In genomic region chr14:57554434-57554833, GRCm38 (mm10) we compare ENCODE assay signal across 24 mouse cellular contexts. TPM values are rescaled to one million over a fixed set of nuclear protein-coding genes. Genes with fewer than 3 reads are reported as not detected.
A peak's percentile ranks its signal among the peaks of the same experiment; 100 is the strongest.
DNase-seq lines count a peak whose midpoint lies in the region; ATAC-seq and TF ChIP-seq lines count a peak whose summit lies in the region.
"Had no signal": no experiment of that assay in that cellular context is flagged by ENCODE, and none has a peak within 500 bp of the region (broad histone marks: within the 10 kb centered on the region; RNA-seq: fewer than 3 reads in every experiment).

No protein-coding gene starts in this region.

- no peak for TF ChIP-seq EP300 in lung, postnatal 0 days (IDR thresholded peaks at IDR 0.05)

- H3K9ac ChIP-seq in forebrain, embryonic 11.5 days (ENCODE audit: low read length), result no peak overlapping the region
- H3K9ac ChIP-seq in forebrain, embryonic 15.5 days (replicated peaks), result no peak overlapping the region
- no peak overlapping the region for H3K9ac ChIP-seq in lung, postnatal 0 days (replicated peaks; ENCODE audit: low read depth)
- H3K9ac ChIP-seq: embryonic facial prominence, embryonic 12.5 days; embryonic facial prominence, embryonic 15.5 days; forebrain, embryonic 12.5 days; hindbrain, embryonic 12.5 days; hindbrain, embryonic 15.5 days had no signal

- TF ChIP-seq CTCF in spleen, adult 2 months (IDR thresholded peaks at IDR 0.05; ENCODE audit: extremely low read depth, insufficient read depth, insufficient read length, insufficient replicate concordance), result no peak
- no peak for TF ChIP-seq CTCF in lung, postnatal 0 days (IDR thresholded peaks at IDR 0.05)

- 87% methylated on average over 5 of the region's 5 CpGs for WGBS in forebrain, embryonic 11.5 days
- WGBS in forebrain, embryonic 15.5 days, result 93% methylated on average over 5 of the region's 5 CpGs
- 50% methylated on average over 5 of the region's 5 CpGs for WGBS in spleen, adult 2 months
- WGBS in lung, postnatal 0 days, result 91% methylated on average over 5 of the region's 5 CpGs

- H3K27ac ChIP-seq in forebrain, embryonic 11.5 days (ENCODE audit: low read depth, low read length), result no peak overlapping the region
- no peak overlapping the region for H3K27ac ChIP-seq in forebrain, embryonic 15.5 days (replicated peaks)
- peak overlapping the region; percentile 7 for H3K27ac ChIP-seq in spleen, adult 2 months (ENCODE audit: insufficient read depth, low read length)
- no peak overlapping the region for H3K27ac ChIP-seq in lung, postnatal 0 days (ENCODE audit: low read length)
- H3K27ac ChIP-seq: embryonic facial prominence, embryonic 12.5 days; embryonic facial prominence, embryonic 15.5 days; forebrain, embryonic 12.5 days; heart, adult 2 months; heart, embryonic 10.5 days; hindbrain, embryonic 12.5 days; hindbrain, embryonic 15.5 days had no signal

- H3K27me3 ChIP-seq in forebrain, embryonic 11.5 days (ENCODE audit: control insufficient read depth, insufficient read depth, low read length), result no peaks in the 10 kb centered on the region
- no peaks in the 10 kb centered on the region for H3K27me3 ChIP-seq in forebrain, embryonic 15.5 days
- no peaks in the 10 kb centered on the region for H3K27me3 ChIP-seq in spleen, adult 2 months (ENCODE audit: control insufficient read depth, insufficient read depth, low read length)
- no peaks in the 10 kb centered on the region for H3K27me3 ChIP-seq in lung, postnatal 0 days (replicated peaks; ENCODE audit: insufficient read depth, low read length)
- H3K27me3 ChIP-seq: embryonic facial prominence, embryonic 12.5 days; embryonic facial prominence, embryonic 15.5 days; forebrain, embryonic 12.5 days; hindbrain, embryonic 12.5 days; hindbrain, embryonic 15.5 days had no signal

- no peak for ATAC-seq in forebrain, embryonic 11.5 days (replicated peaks; ENCODE audit: low FRiP score)
- ATAC-seq in forebrain, embryonic 15.5 days (replicated peaks), result no peak
- peak; percentile 16; the same call in 1 of the 2 replicates for ATAC-seq in neutrophil, adult 5-6 weeks (ENCODE audit: extremely low read depth, insufficient number of reproducible peaks, low FRiP score, poor library complexity, severe bottlenecking)
- ATAC-seq in lung, postnatal 0 days, result no peak
- ATAC-seq: forebrain, embryonic 16.5 days had no signal

- H3K4me2 ChIP-seq in forebrain, embryonic 11.5 days (ENCODE audit: low read depth, low read length, severe bottlenecking), result no peak overlapping the region
- no peak overlapping the region for H3K4me2 ChIP-seq in forebrain, embryonic 15.5 days (replicated peaks)
- H3K4me2 ChIP-seq in lung, postnatal 0 days (replicated peaks; ENCODE audit: low read depth, low read length), result no peak overlapping the region
- H3K4me2 ChIP-seq: embryonic facial prominence, embryonic 12.5 days; embryonic facial prominence, embryonic 15.5 days; forebrain, embryonic 12.5 days; hindbrain, embryonic 12.5 days; hindbrain, embryonic 15.5 days had no signal

- no peak overlapping the region for H3K4me3 ChIP-seq in forebrain, embryonic 11.5 days (ENCODE audit: low read depth, low read length)
- no peak overlapping the region for H3K4me3 ChIP-seq in forebrain, embryonic 15.5 days
- no peak overlapping the region for H3K4me3 ChIP-seq in spleen, adult 2 months (ENCODE audit: extremely low read depth, insufficient read depth, insufficient read length)
- H3K4me3 ChIP-seq in lung, postnatal 0 days (ENCODE audit: low read depth, low read length), result no peak overlapping the region
- H3K4me3 ChIP-seq: embryonic facial prominence, embryonic 12.5 days; embryonic facial prominence, embryonic 15.5 days; forebrain, embryonic 12.5 days; heart, adult 2 months; heart, embryonic 10.5 days; hindbrain, embryonic 12.5 days; hindbrain, embryonic 15.5 days had no signal

- H3K4me1 ChIP-seq in forebrain, embryonic 11.5 days (replicated peaks; ENCODE audit: control insufficient read depth, insufficient read depth, low read length), result no peaks in the 10 kb centered on the region
- H3K4me1 ChIP-seq in forebrain, embryonic 15.5 days, result no peaks in the 10 kb centered on the region
- no peaks in the 10 kb centered on the region for H3K4me1 ChIP-seq in spleen, adult 2 months (ENCODE audit: control insufficient read depth, insufficient read depth, insufficient read length)
- no peaks in the 10 kb centered on the region for H3K4me1 ChIP-seq in lung, postnatal 0 days (ENCODE audit: insufficient read depth, low read depth, low read length)
- H3K4me1 ChIP-seq: embryonic facial prominence, embryonic 12.5 days; embryonic facial prominence, embryonic 15.5 days; forebrain, embryonic 12.5 days; heart, embryonic 10.5 days; hindbrain, embryonic 12.5 days; hindbrain, embryonic 15.5 days had no signal

- H3K9me3 ChIP-seq in forebrain, embryonic 11.5 days (ENCODE audit: control insufficient read depth, low read length), result no peaks in the 10 kb centered on the region
- H3K9me3 ChIP-seq in forebrain, embryonic 15.5 days, result no peaks in the 10 kb centered on the region
- no peaks in the 10 kb centered on the region for H3K9me3 ChIP-seq in lung, postnatal 0 days (ENCODE audit: low read length)
- H3K9me3 ChIP-seq: embryonic facial prominence, embryonic 12.5 days; embryonic facial prominence, embryonic 15.5 days; forebrain, embryonic 12.5 days; heart, embryonic 10.5 days; hindbrain, embryonic 12.5 days; hindbrain, embryonic 15.5 days had no signal

- no peak for TF ChIP-seq POLR2A in spleen, adult 2 months (IDR thresholded peaks at IDR 0.05; ENCODE audit: low read depth, low read length)

- H3K36me3 ChIP-seq in forebrain, embryonic 11.5 days (ENCODE audit: control insufficient read depth, insufficient read depth, low read length), result no peaks in the 10 kb centered on the region
- H3K36me3 ChIP-seq in forebrain, embryonic 15.5 days, result 0 out of 2 replicates have a peak, but pooled peaks cover 3% of the 10 kb centered on the region
- H3K36me3 ChIP-seq in spleen, adult 2 months (ENCODE audit: control insufficient read depth, insufficient read depth, low read length), result peaks cover under 1% of the 10 kb centered on the region; the same call in 1 of the 2 replicates
- H3K36me3 ChIP-seq in lung, postnatal 0 days (ENCODE audit: insufficient read depth, low read length), result peaks cover 6% of the 10 kb centered on the region

- DNase-seq in forebrain, embryonic 11.5 days (ENCODE audit: low spot score), result peak; percentile 32
- no peak for DNase-seq in spleen, adult 2 months (ENCODE audit: low read depth in 1 of 2, low spot score in 2 of 2)
- DNase-seq in spleen, postnatal 10 days (ENCODE audit: low spot score in 2 of 2), result no peak
- DNase-seq in liver, result no peak
- DNase-seq in lung, postnatal 0 days (ENCODE audit: low spot score), result no peak
- DNase-seq: adrenal gland, postnatal 10 days; B cell, adult 2 months; cerebellum, adult 11 months; cerebellum, adult 2 months; cerebellum, adult 9-11 months; cerebellum, postnatal 25 days; gastrocnemius, postnatal 25 days; heart, adult 2 months had no signal

RNA-seq across cellular contexts. Expression of gene Eef1akmt1, which starts 17.0 kb away (rescaled TPM):
- polyA plus RNA-seq in forebrain, embryonic 11.5 days (2014; fragmentation: Nextera tagmentation; extraction: Ambion mirVana), result 79.4 and 86.5 TPM in 2 replicates
- 87.1 and 103 TPM in 2 replicates for polyA plus RNA-seq in forebrain, embryonic 15.5 days (2015; fragmentation: Nextera tagmentation; extraction: Ambion mirVana)
- 6.4 and 7.8 TPM in 2 replicates for polyA plus RNA-seq in spleen, adult 2 months (2012; rRNA removed)
- total RNA-seq in neutrophil, adult 5-6 weeks (2017), result 2.7 and 4.2 TPM in 2 replicates
- polyA plus RNA-seq in lung, postnatal 0 days (2015; fragmentation: Nextera tagmentation; extraction: Ambion mirVana), result 64.1 and 69.9 TPM in 2 replicates

RNA-seq across cellular contexts. Expression of gene Il17d, which starts 29.9 kb away (rescaled TPM):
- 1.1 and 1.3 TPM in 2 replicates for polyA plus RNA-seq in forebrain, embryonic 11.5 days (2014; fragmentation: Nextera tagmentation; extraction: Ambion mirVana)
- 4.6 and 5.8 TPM in 2 replicates for polyA plus RNA-seq in forebrain, embryonic 15.5 days (2015; fragmentation: Nextera tagmentation; extraction: Ambion mirVana)
- 0.90 and 1.4 TPM in 2 replicates for polyA plus RNA-seq in spleen, adult 2 months (2012; rRNA removed)
- total RNA-seq in neutrophil, adult 5-6 weeks (2017), result not detected in 2 replicates
- polyA plus RNA-seq in lung, postnatal 0 days (2015; fragmentation: Nextera tagmentation; extraction: Ambion mirVana), result 9.1 and 9.4 TPM in 2 replicates
- total RNA-seq: common myeloid progenitor, adult 5-6 weeks; hematopoietic stem cell, adult 5-6 weeks had no signal
